Mouse (Mus musculus) c-Kit-negative CD71-positive TER-119-positive erythroid progenitor cells, embryonic 14.5 days (primary cell): ENCODE measurements around the gene Tmem100.

Experiments
- DNase-seq: peaks from one replicate; pipeline ENCODE4 v3.0.0-alpha.2; 2013; ENCODE audit warnings: low read depth, low spot score

Tmem100 gene

GRCm38 (mm10) chr11:90057070-90057469 is 26.9 kb downstream of the Tmem100 start:
- no peak for DNase-seq

GRCm38 (mm10) chr11:90059241-90059640 is 29.1 kb downstream of the Tmem100 start:
- no peak for DNase-seq

- no peak for DNase-seq
Measured at GRCm38 (mm10) chr11:90062657-90063056, 32.5 kb downstream of the Tmem100 start.

GRCm38 (mm10) chr11:90066405-90067250 is 36.5 kb downstream of the Tmem100 start:
- no peak for DNase-seq

- no peak for DNase-seq
Measured at GRCm38 (mm10) chr11:90071747-90072146, 41.6 kb downstream of the Tmem100 start.

- no peak for DNase-seq
Measured at GRCm38 (mm10) chr11:90073201-90073600, 43.1 kb downstream of the Tmem100 start.

GRCm38 (mm10) chr11:90076666-90077065 is 46.5 kb downstream of the Tmem100 start:
- DNase-seq = no peak

GRCm38 (mm10) chr11:90080678-90081267 is 50.6 kb downstream of the Tmem100 start:
- no peak for DNase-seq

- DNase-seq = no peak
Measured at GRCm38 (mm10) chr11:90081820-90082596, 51.9 kb downstream of the Tmem100 start.

- no peak for DNase-seq
Measured at GRCm38 (mm10) chr11:90083042-90083441, 52.9 kb downstream of the Tmem100 start.

GRCm38 (mm10) chr11:90084166-90084565 is 54.0 kb downstream of the Tmem100 start:
- DNase-seq = no peak
